Mouse (Mus musculus): ENCODE data around the gene Nrp2. TPM values are rescaled to one million over a fixed set of nuclear protein-coding genes. Genes with fewer than 3 reads are reported as not detected.

Nrp2 gene
- polyA plus RNA-seq, 2 experiments from 2014 or later = 0.19 TPM; not detected in 1

DNA sequence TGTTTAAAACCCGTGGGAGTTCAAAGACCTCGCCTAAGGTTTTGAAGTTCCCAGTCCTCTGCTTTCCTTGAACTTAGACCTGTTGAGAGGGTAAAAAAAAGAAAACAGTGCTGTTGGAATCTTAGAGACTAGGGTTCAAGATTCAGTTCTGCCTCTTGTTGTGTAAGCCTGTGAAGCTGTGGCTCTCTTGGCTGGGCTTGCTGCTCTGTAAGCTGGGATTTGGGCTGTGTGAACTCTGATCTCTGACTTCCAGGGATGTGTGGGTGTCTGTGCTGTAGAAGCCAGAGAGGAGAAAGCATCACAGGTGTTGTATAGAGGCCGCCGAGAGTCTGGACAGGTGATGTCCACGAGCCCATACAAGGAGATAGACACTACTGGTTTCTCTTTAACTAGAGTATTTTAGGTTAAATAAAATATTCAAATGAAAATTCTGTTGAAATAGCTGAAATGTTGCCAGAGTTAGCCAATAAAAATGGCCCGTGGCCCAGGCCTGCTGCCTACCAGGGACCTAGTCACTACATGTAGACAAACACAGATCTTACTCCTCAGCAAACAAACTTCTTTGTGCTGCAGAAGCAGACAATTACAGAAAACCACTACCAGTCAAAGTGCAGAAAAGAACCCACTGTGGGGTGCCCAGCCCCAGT lies 120.6 kb downstream of the Nrp2 start:
- ATAC-seq = no peak

DNA sequence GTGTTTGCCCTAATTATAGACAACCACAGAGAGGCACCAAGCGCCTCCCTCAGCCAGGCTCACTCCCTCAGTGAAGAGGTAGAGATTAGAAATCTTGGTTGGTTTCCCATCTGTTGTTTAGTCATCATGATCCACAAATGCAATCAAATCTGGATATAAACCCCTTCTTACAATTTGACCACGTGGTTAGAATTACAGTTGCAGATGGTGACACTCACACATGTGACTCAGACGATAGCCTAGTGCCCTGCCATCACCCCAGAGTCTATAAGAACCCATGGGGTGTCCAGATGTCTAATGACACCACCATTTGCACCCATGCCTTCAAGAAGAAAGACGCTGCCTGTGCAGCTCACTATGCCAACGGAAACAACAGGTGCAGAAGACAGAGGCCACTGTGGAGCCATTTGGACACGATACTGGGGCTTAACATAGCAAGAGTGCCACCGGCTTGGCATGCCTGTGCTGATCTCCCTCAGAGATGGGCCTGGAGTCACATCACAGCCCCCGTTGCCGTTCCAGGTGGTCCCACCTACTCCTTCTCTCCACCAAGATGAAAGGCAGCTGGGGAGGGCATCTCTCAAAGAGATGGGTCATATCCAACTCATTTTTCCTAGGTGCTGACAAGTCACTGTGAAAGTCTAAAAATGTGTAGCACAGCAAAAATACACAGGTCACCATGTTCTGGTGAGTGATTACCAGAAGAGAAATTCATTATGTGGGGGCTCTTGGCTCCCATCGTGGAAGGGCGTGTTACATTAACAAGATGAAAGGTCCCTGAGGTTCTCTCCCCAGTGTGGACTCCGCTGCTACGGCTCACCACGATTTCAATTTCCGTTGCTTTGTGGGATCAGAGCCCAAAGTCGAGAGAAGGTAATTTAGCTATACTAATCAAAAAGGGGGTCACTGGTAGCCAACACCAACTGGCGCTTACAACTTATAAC lies 123.0 kb downstream of the Nrp2 start:
- no peak for ATAC-seq

DNA sequence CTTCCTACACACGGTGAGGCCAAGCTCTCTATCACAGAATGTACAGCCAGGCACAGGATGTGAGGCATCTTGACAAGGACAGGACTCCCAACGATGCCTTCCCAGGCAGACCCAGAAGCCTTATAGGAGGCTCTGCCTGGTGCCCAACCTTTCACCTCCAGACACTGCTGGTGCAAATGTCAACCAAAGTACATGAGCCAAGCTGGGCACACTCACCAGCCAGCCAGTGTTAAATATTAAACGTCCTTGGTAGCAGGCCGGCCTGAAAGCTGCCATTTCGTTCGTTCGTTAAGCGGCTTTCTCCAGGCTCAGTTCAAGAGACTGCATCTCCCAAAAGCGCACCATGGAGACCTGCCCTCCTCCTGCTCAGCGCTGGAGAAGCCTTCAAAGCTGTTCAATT lies 124.2 kb downstream of the Nrp2 start:
- ATAC-seq = no peak

DNA sequence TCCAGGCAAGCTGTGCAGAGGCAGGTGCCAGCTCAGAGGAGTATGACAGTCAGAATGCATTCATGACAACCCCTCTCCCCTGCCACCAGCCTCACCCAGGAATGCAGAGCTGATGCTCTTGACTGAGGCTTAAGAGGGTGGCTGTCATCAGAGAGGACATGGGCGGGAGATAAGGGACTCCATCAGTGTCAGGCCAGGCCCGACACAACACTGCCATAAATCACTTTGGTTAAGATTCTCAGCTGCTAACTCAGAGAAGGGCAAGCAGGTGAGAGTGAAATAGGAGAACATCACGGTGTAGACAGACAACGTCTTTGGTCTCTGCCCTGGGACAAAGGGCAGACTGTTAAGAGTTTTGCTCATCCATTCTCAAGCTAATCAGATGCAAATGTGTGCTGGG lies 125.1 kb downstream of the Nrp2 start:
- ATAC-seq = no peak

DNA sequence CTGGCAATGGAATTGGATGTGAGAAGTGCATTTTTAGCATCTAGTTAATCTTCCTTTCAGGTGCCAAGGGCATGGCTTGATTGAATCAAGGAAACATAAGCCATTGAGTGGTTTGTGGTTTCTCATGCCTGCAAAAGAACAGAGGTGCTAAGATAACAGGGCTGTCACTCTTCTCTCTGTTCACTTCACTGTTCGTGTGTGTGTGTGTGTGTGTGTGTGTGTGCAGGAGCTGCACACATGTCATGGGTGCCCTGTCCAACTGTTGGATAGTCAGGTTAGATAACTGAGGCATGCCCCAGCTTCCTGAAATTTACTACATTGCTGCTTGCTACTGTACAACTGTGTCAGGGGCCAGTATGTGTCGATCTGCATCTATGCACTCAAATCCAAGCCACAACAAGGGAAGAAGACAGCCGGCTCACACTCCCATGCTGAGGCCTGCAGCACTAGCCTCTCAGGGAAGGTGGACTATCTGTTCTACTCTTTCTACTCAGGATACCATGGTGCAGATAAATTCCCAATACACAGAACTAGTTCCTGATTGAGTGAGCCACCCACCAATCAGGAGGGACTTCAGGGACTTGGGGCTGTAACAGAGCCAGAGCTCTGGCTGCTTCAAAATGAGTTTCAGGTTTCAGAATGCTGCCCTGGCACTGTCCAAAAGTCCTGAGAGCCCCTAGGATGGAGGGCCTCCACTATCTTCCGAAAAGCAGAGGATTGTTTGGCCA lies 126.8 kb downstream of the Nrp2 start:
- ATAC-seq = no peak

DNA sequence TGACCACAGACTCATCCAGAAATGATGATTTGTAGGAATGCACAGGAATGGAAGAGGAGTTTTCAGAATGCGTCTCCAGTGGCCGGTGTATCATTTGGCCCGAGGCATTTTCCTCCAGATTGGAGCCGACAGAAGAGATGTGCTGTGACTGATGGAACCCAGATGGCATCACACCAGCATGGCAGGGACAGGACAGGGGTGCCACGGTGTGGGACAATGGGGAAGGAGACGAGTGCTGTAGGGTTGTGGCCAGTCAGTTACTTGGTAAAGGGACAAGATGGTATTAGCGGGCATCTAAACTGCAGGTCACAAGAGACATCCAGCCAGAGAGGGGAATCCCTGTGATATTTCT lies 127.3 kb downstream of the Nrp2 start:
- ATAC-seq = no peak

DNA sequence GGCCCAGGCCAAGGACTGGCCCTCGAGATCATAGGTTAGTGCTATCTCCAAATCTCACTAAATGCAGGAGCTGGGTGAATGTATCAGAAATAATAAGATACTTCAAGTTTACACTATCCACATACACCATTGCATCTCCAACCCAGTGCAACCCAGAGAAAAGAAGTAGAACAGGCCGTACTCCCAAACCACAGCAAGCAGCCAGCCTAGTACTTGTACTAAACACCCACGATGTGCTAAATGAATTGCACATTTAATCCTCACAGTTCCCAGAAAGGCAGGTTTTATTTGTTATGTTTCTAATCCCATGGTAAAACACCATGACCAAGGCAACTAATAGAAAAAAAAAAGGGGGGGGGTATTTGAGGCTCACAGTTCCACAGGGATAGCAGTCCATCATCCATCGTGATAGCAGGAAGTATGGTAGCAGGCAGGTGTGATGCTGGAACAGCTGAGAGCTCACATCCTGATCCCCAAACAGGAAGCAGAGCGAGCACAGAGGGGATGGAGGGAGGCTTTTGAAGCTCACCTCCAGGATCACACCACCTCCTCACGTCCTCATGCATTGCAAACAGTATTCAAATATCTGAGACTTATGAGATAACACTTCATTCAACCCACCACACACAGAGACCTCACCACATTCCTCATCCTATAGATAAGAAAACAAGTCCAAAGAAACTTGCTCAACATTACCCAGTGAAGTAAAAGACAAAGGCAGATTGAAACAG lies 128.8 kb downstream of the Nrp2 start:
- ATAC-seq = no peak

DNA sequence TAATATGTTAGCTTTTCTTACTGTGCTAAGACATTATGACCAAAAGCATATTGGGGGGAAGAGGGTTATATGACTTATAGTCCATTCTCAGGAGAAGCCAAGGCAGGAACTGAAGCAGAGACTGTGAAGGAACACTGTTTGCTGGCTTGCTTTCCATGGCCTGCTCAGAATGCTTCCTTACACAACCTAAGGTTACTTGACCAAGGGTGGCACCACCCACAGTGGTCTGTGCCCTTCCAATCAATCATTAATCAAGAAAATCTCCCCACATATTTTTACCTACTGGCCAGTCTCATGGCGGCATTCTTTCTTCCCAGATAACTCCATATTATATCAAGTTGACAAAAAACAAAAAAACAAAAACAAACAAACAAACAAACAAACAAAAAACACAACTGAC lies 130.3 kb downstream of the Nrp2 start:
- no peak for ATAC-seq

DNA sequence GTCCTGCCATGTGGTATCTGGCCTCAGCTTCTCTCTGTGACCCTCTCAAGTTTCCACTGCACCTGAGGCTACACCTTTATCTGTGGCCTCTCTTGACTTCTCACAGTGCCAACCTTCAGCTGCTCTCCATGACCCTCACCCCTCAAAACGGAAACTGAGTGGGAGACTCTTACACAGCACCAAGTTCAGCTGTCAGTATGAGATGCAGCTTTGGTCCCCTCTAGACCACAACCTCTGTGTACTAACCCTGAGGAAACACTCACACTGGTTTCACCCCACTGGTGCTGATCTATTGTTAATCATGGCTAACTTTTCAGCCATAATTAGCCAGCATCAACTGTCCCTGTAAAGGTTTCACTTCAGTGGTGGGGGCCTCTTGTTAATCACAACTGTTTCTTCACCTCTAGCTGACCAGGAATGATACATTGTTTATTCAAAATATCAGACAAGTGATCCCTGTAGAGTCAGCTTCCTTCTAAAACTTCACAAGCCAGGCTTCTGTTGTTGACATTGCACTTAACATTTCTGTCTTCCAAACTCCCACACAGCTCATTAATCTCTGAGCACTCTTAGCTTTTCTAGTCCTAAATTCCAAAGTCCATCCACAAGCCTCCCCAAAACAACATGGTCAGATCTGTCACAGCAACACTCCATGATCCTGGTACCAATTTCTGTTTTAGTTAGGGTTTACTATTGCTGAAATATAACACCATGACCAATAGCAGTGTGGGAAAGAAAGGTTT lies 131.5 kb downstream of the Nrp2 start:
- no peak for ATAC-seq

DNA sequence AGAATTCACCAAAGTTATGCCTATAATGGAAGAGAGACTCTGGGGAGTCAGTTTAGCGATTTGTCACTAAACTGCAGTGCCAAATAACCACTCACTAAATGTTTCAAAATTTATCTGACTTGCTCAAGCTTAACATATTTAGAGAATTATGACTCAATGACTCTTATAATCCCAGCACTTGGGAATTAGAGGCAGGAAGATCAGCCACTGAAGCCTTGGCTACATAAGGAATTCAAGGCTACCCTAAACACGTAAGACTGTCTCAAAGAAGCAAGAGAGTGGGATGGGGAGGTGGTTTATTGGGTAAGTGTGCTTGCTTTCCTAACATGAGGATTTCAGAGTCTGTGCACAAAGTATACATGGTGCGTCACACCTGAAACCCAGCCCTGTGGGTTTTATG lies 135.0 kb downstream of the Nrp2 start:
- ATAC-seq = no peak

DNA sequence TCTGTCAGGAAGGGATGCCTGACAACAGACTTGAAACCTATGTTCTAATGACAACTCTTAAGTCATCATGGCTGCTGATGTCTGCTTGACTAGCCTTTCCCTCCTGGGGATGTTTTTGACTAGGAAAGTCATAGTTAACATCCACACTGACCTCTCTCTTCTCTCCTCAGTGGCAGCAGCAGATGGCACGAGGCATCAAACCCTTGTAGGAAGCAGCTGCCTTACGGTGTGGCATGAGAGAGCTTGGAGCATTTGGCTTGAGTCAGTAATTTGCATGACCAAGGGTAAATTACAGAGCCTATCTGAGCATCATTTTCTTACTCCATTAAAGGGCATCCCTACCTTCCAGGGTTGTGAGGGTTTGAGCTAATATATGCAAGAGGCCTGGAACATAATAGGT lies 135.5 kb downstream of the Nrp2 start:
- no peak for ATAC-seq

DNA sequence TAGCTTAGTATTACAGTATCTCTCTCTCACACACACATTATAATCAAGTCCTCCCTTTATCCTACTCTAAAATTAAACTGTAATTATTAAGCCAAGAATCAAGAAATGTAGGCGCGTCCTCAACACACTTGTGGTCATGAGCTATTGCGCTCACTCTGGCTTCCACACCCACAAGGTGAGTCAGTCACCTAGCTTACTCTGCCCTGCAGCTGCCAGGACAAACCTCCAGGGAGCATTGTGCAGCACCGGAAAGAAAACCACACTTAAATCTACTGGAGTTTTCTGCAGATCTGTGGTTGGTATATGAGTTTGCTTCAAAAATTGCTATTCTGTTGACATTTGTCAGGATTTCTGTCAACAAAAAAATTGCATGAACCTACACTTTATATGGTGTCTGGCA lies 140.1 kb downstream of the Nrp2 start:
- ATAC-seq = no peak

DNA sequence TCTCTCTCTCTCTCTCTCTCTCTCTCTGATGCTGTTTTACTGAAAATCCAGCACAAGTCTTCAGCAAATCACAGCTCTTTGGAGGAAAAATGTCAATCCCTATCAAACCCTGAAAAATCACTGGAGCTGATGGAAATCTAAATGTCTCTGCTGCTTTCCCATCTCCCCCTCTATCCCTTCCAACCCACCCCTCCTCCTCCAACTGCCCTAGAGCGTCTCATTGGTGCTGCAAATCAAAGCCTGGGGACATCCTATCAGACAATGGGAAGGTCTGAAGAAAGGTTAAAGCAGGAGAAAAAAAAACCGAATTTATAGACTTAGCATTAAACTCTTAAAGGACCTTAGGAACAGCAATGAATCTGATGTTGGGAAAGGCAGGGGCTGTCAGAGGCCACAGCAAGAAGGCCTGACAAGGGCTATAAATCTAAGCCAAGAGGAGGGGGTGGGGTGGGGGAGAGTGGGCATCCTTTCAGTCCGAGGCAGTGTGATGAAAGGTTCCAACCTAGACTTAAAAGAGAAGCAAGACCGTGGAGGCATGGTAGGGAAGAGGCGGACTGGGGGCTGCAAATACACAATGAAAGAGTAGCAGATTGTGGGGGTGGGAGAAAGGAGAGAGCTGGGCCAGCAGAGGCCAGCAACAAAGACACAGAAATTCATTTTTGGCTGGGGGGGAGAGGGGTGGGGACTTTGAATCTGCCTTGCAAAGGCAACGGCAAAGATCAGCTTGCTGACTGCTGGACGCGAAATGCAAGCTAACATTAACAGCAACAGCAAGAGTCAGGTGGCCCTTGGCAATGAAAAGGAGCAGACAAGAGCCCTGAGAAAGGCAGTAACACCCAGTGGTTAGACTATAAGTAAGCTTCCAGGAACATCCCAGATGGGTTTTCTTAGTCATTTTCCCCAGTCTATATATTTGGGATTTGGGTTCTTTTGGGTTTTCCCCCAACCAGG lies 148.2 kb downstream of the Nrp2 start:
- ATAC-seq = no peak

DNA sequence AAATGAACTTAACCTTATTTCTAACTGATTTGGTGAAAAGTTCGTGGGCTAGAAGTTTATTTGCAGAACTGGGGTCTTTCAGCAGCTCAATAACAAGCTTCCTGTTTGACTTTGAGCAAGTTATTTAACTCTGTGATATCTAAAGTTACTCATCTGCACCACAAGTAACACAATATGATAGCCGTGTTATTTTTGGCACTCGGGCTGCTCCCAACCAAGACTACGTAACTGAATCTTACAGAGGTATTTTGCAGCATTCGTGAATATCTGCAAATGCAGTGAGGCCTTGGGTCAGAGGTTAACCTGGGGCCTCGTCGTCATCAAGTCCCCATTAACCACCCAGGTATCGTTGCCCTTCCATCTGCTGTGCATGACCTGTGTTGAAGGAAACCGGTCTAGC lies 150.3 kb downstream of the Nrp2 start:
- ATAC-seq = no peak

DNA sequence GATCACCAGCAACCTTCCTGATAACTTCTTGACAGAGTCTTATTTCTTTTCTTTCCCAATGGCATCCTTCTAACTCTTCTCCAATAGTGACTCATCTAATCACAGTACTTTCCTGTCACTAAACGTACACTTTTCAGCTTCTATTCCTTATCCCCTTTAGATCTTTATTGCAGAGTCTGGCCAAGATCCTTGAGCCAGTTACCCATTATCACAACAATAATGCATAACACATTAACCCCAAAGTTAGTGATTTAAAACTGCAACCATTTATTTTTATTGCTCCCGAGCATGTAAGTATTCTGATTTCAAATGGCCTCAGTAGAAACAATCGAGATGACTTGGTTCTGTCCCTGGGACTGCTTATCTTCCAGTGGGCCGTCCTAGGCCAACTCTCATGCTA lies 150.9 kb downstream of the Nrp2 start:
- ATAC-seq = no peak

DNA sequence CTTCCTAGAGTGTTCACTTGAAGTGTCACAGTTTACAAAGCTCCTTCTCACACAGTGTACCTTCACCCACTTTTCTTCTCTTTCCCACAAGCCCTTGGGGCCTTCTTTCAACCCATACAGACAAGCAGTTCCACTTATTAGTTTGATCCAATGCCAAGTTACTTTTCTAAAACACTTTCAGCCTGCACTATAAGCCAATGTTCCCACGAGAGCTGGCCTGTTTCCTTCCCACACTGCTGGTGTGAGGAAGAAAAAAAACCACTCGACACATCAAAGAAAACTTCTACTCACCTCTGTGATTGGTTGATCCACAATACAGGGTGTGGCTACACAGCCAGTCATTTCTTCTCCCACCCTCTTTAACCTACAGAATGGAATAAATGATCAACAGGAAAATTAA lies 156.0 kb downstream of the Nrp2 start:
- ATAC-seq = no peak

DNA sequence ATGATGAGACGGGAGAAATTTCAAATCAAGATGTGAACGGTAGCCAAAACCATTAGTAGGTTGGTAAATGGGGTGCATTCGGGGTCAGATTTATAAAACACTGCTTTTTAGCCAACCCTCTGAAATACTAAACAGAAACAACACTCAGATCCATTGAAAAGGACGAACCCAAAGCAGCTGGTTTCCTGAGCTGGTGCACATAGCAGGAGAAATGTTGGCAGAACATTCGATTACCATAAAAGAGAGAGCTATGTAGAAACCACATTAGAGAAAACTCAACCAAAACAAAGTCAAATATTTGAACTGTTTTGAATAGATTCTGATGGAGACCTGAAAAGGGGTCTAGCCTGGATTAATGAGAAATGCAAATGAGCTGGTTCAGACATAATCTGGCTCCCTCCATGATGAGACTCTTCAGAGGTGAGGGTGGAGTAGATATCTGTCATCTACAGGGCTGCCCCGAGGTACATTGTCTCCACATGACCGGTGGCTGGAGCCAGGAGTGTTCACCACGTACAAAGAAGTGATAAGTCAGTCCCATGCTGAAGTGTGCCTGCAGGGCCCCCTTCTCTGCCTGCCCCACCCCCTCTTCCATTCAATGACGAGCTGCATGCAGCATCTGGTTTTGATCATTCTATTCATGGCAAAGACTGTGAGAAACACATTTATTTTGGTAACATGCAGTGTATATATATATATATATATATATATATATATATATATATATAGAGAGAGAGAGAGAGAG lies 156.6 kb downstream of the Nrp2 start:
- no peak for ATAC-seq

DNA sequence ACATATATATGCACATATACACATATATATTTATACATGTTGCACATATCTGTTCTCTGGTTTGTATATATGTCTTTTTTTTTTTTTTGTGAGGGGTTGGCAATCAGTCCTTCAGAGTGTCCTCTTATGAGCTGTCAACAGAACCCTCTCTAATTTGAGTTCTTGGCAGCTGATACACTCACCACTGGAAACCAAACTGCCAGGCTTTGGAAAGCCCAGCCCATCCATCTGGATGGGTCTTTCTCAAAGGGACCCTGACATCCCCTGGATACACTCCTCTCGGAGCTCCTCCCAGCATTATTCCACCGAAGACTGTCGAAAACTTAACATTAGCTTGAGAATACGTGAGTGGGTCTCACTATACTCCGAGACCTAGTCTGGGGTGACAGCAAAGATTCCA lies 157.2 kb downstream of the Nrp2 start:
- no peak for ATAC-seq

DNA sequence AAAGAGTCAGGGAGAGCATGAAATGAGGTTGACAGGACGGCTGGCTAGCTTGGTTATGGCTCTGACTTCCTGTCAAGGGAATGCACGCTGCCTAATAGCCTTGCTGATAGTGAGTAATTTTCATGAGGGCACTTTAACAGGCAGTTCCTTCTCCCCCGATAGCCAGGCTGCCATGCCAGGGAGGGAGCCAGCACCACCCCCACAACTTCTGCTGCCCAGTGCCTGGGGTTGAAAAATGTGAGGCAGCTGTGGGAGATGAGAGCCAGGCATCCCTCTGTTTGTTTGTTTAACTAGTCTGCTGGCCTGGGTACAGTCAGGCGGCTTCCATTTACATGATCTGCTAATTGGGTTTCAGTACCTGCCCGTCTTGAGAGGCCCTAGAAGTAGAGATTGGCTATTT lies 157.7 kb downstream of the Nrp2 start:
- no peak for ATAC-seq

Data from activated CD4-positive, CD25-positive, alpha-beta regulatory T cell, adult 4 months (primary cell).